Mouse (Mus musculus) spleen, adult 2 months (tissue): ENCODE data around the gene Ifna4.

Experiments used
- CTCF ChIP-seq: fragments of 200-500 bp; IDR thresholded peaks from 2 replicates; pipeline ENCODE4 v1.5.1; 2011; ENCODE audit warnings: mild to moderate bottlenecking, inconsistent platforms; ENCODE audit not compliant: insufficient read depth, insufficient read length, insufficient replicate concordance; ENCODE audit errors: extremely low read depth
- POLR2A ChIP-seq: fragments of 200-500 bp; IDR thresholded peaks from 2 replicates; pipeline ENCODE4 v1.6.1; 2011; ENCODE audit warnings: low read depth, low read length, inconsistent platforms

DNA sequence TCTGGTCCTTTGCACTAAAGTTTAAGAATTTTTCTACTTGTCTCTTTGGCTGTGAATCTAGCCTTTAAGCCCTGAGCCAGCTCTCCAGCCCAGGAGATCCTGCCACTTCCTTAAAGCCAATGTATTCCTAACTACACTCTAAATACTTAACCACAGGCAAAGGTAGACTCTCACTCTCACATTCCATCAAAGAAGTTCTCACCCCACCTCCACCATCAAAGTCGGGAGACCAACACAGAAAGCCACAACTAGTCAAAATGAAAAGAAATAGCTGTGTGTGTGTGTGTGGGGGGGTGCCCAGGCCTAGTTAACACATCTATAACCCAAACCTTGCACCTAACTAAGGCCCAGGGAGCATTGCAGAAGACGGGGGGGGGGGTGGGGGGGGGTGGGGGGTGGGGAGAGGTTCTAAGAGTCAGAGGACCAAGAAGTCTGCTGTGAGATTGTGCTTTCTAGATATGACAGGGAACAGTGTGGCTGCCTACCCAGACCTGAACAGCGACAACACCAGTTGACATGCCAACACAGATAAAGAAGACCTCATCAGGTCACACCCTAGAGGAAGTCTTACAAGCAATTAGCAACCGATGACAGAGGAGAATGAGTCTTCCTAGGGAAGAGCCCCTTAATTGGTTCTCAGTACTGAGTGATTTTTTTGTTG lies 33.9 kb downstream of the Ifna4 start:
- no peak for TF ChIP-seq CTCF
- TF ChIP-seq POLR2A, result no peak
